18 mouse cellular contexts compared by ENCODE assay signal in the genomic region with DNA sequence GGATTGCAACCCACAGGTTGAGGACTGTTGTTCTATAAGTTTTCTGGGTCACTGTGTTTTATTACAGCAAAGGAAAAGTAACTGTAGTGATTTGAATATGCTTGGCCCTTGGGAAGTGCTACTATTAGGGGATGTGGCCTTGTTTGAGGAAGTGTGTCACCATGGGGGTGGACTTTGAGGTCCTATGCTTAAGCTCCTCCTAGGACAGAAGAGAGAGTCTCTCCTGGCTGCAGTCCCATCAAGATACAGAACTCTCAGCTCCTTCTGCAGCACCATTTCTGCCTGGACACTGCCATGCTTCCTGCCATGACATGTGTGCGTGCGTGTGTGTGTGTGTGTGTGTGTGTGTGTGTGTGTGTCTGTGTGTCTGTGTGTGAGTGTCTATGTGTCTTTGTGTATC. TPM values are rescaled to one million over a fixed set of nuclear protein-coding genes. Genes with fewer than 3 reads are reported as not detected.
DNase-seq lines count a peak whose midpoint lies in the region; ATAC-seq and TF ChIP-seq lines count a peak whose summit lies in the region.
"Had no signal": no experiment of that assay in that cellular context is flagged by ENCODE, and none has a peak within 500 bp of the region (broad histone marks: within the 10 kb centered on the region; RNA-seq: fewer than 3 reads in every experiment).

No protein-coding gene starts in this region.

- H3K9ac ChIP-seq in liver, adult 2 months (ENCODE audit: low read depth, low read length): no peak overlapping the region
- no peak overlapping the region for H3K9ac ChIP-seq in stomach, postnatal 0 days (ENCODE audit: low read length)
- H3K9ac ChIP-seq in forebrain, embryonic 16.5 days (replicated peaks; ENCODE audit: low read depth, low read length): no peak overlapping the region
- H3K9ac ChIP-seq: hindbrain, embryonic 12.5 days; intestine, embryonic 15.5 days; limb, embryonic 15.5 days had no signal

- no peak overlapping the region for H3K4me3 ChIP-seq in liver, adult 2 months (ENCODE audit: insufficient read depth, low read depth, low read length)
- H3K4me3 ChIP-seq in stomach, postnatal 0 days (ENCODE audit: low read depth, low read length): no peak overlapping the region
- no peak overlapping the region for H3K4me3 ChIP-seq in layer of hippocampus, adult 2 months
- H3K4me3 ChIP-seq in forebrain, embryonic 16.5 days (replicated peaks; ENCODE audit: low read length): no peak overlapping the region
- H3K4me3 ChIP-seq: hindbrain, embryonic 12.5 days; intestine, embryonic 15.5 days; limb, embryonic 15.5 days had no signal

- WGBS in liver, adult 2 months: 89% methylated on average over 2 of the region's 2 CpGs
- WGBS in stomach, postnatal 0 days: 80% methylated on average over 2 of the region's 2 CpGs
- WGBS in forebrain, embryonic 16.5 days: 90% methylated on average over 2 of the region's 2 CpGs

- no peaks in the 10 kb centered on the region for H3K4me1 ChIP-seq in liver, adult 2 months (ENCODE audit: control insufficient read depth, insufficient read depth, low read length)
- no peaks in the 10 kb centered on the region for H3K4me1 ChIP-seq in stomach, postnatal 0 days (replicated peaks; ENCODE audit: control insufficient read depth, insufficient read depth)
- H3K4me1 ChIP-seq in forebrain, embryonic 16.5 days (replicated peaks; ENCODE audit: control insufficient read depth, insufficient read depth, low read length): no peaks in the 10 kb centered on the region
- H3K4me1 ChIP-seq: hindbrain, embryonic 12.5 days; intestine, embryonic 15.5 days; limb, embryonic 15.5 days had no signal

- H3K27me3 ChIP-seq in liver, adult 2 months (ENCODE audit: control insufficient read depth, insufficient read depth, low read length): no peaks in the 10 kb centered on the region
- no peaks in the 10 kb centered on the region for H3K27me3 ChIP-seq in stomach, postnatal 0 days (ENCODE audit: control insufficient read depth, insufficient read depth, low read length)
- no peaks in the 10 kb centered on the region for H3K27me3 ChIP-seq in forebrain, embryonic 16.5 days (replicated peaks; ENCODE audit: control insufficient read depth, insufficient read depth, low read length)
- H3K27me3 ChIP-seq: hindbrain, embryonic 12.5 days; intestine, embryonic 15.5 days; limb, embryonic 15.5 days had no signal

- no peak overlapping the region for H3K4me2 ChIP-seq in stomach, postnatal 0 days (replicated peaks; ENCODE audit: low read depth)
- no peak overlapping the region for H3K4me2 ChIP-seq in forebrain, embryonic 16.5 days (ENCODE audit: low read length)
- H3K4me2 ChIP-seq: hindbrain, embryonic 12.5 days; intestine, embryonic 15.5 days; limb, embryonic 15.5 days had no signal

- peak; percentile 38 for DNase-seq in liver, adult 2 months (ENCODE audit: extremely low read depth, low read depth, low spot score)
- DNase-seq in liver: no peak
- peak; percentile 36 for DNase-seq in CD4-positive, CD25-positive, alpha-beta regulatory T cell, adult 2 months (ENCODE audit: low read depth, low spot score)
- peak; percentile 14 for DNase-seq in brain, adult 2 months (ENCODE audit: low read depth, low spot score)
- no peak for DNase-seq in stomach, postnatal 0 days (ENCODE audit: low spot score)
- no peak for DNase-seq in layer of hippocampus, adult 2 months (ENCODE audit: low spot score in 2 of 2)
- DNase-seq: B cell, adult 2 months; cerebellum, adult 11-12 months; layer of hippocampus, adult 9-11 months; right cerebral cortex, adult 18-20 months; thymus, adult 18-20 months had no signal

- ATAC-seq in monocyte, adult 5-6 weeks (replicated peaks; ENCODE audit: insufficient number of reproducible peaks, low FRiP score, low TSS enrichment, poor library complexity, severe bottlenecking): peak; percentile 97
- no peak for ATAC-seq in stomach, postnatal 0 days (ENCODE audit: low FRiP score, low TSS enrichment)
- ATAC-seq in forebrain, embryonic 16.5 days: no peak
- ATAC-seq: intestine, embryonic 15.5 days had no signal

- no peak for TF ChIP-seq POLR2A in liver, adult 2 months (IDR thresholded peaks at IDR 0.05; ENCODE audit: extremely low read depth, insufficient read depth, low read length)

- H3K36me3 ChIP-seq in liver, adult 2 months (ENCODE audit: control insufficient read depth, insufficient read depth, low read length): no peaks in the 10 kb centered on the region
- no peaks in the 10 kb centered on the region for H3K36me3 ChIP-seq in stomach, postnatal 0 days (ENCODE audit: control insufficient read depth, insufficient read depth, low read length)
- no peaks in the 10 kb centered on the region for H3K36me3 ChIP-seq in forebrain, embryonic 16.5 days (ENCODE audit: control insufficient read depth, insufficient read depth)
- H3K36me3 ChIP-seq: hindbrain, embryonic 12.5 days; intestine, embryonic 15.5 days; limb, embryonic 15.5 days had no signal

- no peaks in the 10 kb centered on the region for H3K79me2 ChIP-seq in liver, adult 2 months (ENCODE audit: control insufficient read depth, insufficient read depth, low read length)

- TF ChIP-seq EP300 in stomach, postnatal 0 days (optimal IDR thresholded peaks at IDR 0.05): no peak

- no peaks in the 10 kb centered on the region for H3K9me3 ChIP-seq in stomach, postnatal 0 days (ENCODE audit: control insufficient read depth, low read length)
- H3K9me3 ChIP-seq in forebrain, embryonic 16.5 days (ENCODE audit: control insufficient read depth, low read length): no peaks in the 10 kb centered on the region
- H3K9me3 ChIP-seq: hindbrain, embryonic 12.5 days; intestine, embryonic 15.5 days; limb, embryonic 15.5 days had no signal

- H3K27ac ChIP-seq in liver, adult 2 months (replicated peaks; ENCODE audit: insufficient read depth, low read depth, low read length): no peak overlapping the region
- no peak overlapping the region for H3K27ac ChIP-seq in stomach, postnatal 0 days (replicated peaks)
- H3K27ac ChIP-seq in layer of hippocampus, adult 2 months: no peak overlapping the region
- no peak overlapping the region for H3K27ac ChIP-seq in forebrain, embryonic 16.5 days (ENCODE audit: low read length)
- H3K27ac ChIP-seq: hindbrain, embryonic 12.5 days; intestine, embryonic 15.5 days; kidney, postnatal 0 days; limb, embryonic 15.5 days; macrophage had no signal

- no peak for TF ChIP-seq CTCF in liver, adult 2 months (IDR thresholded peaks at IDR 0.05; ENCODE audit: low read depth, low read length)
- no peak for TF ChIP-seq CTCF in stomach, postnatal 0 days (IDR thresholded peaks at IDR 0.05; ENCODE audit: low read depth)
- no peak for TF ChIP-seq CTCF in layer of hippocampus, adult 2 months (conservative IDR thresholded peaks at IDR 0.05)

RNA-seq across cellular contexts. Expression of gene Gm5617, which starts 37.5 kb away (rescaled TPM):
- 26.2 and 29.4 TPM in 2 replicates for total RNA-seq in liver, adult 2 months (2014; rRNA removed)
- polyA plus RNA-seq in liver, adult 2 months (2012; rRNA removed): 70.8 and 82.8 TPM in 2 replicates
- total RNA-seq in monocyte, adult 5-6 weeks (2017): 13.7 to 22.4 TPM in 2 of 3 replicates, not detected in the other
- polyA plus RNA-seq in stomach, postnatal 0 days (2015; fragmentation: Nextera tagmentation; extraction: Ambion mirVana): 49.6 and 50.4 TPM in 2 replicates
- total RNA-seq in layer of hippocampus, adult 2 months (2021): 10 to 100 TPM; 10.2 to 13.7 TPM
- polyA plus RNA-seq in forebrain, embryonic 16.5 days (2015; fragmentation: Nextera tagmentation; extraction: Ambion mirVana): 16.8 and 17.9 TPM in 2 replicates

RNA-seq across cellular contexts. Expression of gene Rbm7, which starts 37.6 kb away (rescaled TPM):
- total RNA-seq in liver, adult 2 months (2014; rRNA removed): 53.0 and 57.7 TPM in 2 replicates
- 15.1 and 17.9 TPM in 2 replicates for polyA plus RNA-seq in liver, adult 2 months (2012; rRNA removed)
- 139 to 205 TPM (median 199 TPM) in 3 replicates for total RNA-seq in monocyte, adult 5-6 weeks (2017)
- 86.8 and 87.9 TPM in 2 replicates for polyA plus RNA-seq in stomach, postnatal 0 days (2015; fragmentation: Nextera tagmentation; extraction: Ambion mirVana)
- total RNA-seq in layer of hippocampus, adult 2 months (2021): 10 to 100 TPM; 38.4 to 39.6 TPM
- polyA plus RNA-seq in forebrain, embryonic 16.5 days (2015; fragmentation: Nextera tagmentation; extraction: Ambion mirVana): 95.5 and 111 TPM in 2 replicates

RNA-seq across cellular contexts. Expression of gene Rexo2, which starts 52.3 kb away (rescaled TPM):
- total RNA-seq in liver, adult 2 months (2014; rRNA removed): 45.2 and 49.6 TPM in 2 replicates
- 90.7 and 101 TPM in 2 replicates for polyA plus RNA-seq in liver, adult 2 months (2012; rRNA removed)
- 72.1 to 84.2 TPM (median 76.2 TPM) in 3 replicates for total RNA-seq in monocyte, adult 5-6 weeks (2017)
- 152 and 172 TPM in 2 replicates for polyA plus RNA-seq in stomach, postnatal 0 days (2015; fragmentation: Nextera tagmentation; extraction: Ambion mirVana)
- total RNA-seq in layer of hippocampus, adult 2 months (2021): 10 to 100 TPM; 94.1 to 94.4 TPM
- polyA plus RNA-seq in forebrain, embryonic 16.5 days (2015; fragmentation: Nextera tagmentation; extraction: Ambion mirVana): 113 and 117 TPM in 2 replicates

Comparison
In these comparisons a context has a peak if more than half of its experiments do, and no peak if none do; other contexts are left out.
1. DNase-seq: peak in liver, adult 2 months (single experiment), CD4-positive, CD25-positive, alpha-beta regulatory T cell, adult 2 months (single experiment) and brain, adult 2 months (single experiment); none in liver (single experiment), stomach, postnatal 0 days (single experiment) and layer of hippocampus, adult 2 months (0 of 2).